Mouse (Mus musculus) thymus, postnatal 10 days (tissue): ENCODE results near the gene Nfix.
"Not testable (repeated sequence)": the region's sequence is repeated elsewhere in the genome, so short reads cannot be mapped to it uniquely, and the experiment has no call there.

Experiments
- DNase-seq, 2 experiments: peaks; one replicate each; pipeline ENCODE4 v3.0.0; 2021; ENCODE audit warnings: low spot score in 2 of 2

Nfix gene

DNA sequence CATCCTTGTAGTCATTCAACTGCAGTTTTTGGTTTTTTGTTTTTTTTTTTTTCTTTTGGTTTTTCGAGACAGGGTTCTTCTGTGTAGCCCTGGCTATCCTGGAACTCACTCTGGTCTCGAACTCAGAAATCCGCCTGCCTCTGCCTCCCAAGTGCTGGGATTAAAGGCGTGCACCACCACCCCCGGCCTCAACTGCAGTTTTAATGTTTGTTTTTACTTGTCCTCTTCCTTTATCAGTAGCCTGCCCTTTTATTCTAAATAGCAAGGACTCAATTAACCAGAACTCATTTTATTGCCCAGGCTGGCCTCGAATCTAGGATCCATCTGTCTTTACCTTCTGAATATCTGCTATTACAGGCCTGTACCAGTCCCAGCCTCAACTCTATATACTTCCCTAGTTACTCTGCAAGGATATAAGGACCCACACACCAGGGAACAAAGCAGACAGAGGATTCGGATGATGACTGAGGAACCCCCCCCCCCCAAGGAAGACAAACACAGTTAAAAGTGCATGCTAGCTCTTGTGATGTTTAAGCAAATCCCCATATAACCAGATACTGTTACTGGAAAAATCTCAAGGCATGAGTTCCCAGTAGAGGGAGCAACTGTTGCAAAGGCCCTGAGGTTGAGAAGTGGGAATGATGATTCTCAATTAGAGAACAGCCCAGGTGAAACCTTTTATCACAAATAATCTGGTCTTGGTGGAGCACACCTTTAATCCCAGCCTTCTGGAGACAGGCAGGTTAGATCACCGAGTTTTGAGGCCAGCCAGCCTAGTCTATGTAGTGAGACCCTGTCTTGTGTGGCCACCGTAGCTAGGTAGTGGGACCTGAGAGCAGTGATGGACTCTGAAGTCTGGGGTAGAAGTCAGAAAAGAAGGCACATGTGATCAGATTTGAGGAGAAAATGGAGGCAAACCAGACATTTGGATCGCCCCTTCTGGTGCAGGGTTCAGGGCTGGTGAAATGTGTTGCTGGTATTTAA, 32.9 kb upstream of the Nfix start:
- no peak for DNase-seq

DNA sequence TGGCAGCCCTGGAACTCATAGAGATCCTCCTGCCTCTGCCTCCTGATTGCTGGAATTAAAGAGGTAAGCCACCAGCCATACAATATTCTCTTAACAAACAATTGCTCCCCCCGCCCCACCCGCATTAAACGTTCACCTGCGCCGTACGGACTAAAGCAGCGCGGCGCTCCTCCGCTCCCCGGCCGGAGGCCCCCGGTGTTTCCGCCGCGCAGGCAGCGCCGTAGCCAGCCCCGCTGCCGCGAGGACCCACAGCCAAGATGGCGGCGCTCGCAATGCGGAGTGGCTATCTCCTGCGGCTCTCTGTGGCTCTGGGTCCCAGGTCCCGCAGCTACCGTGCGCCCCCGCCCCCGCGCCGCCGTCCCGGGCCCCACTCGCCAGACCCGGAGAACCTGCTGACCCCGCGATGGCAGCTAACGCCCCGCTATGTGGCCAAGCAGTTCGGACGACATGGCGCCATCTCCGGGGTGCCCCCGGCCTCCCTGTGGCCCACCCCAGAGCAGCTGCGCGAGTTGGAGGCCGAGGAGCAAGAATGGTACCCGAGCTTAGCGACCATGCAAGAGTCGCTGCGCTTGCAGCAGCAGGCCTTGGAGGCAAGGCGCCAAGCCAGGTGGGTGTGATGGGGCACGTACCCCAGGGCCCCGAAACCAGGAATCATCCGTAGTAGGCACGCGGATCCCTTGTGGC, 32.0 kb upstream of the Nfix start:
- DNase-seq = peak; percentile 69 to 80

DNA sequence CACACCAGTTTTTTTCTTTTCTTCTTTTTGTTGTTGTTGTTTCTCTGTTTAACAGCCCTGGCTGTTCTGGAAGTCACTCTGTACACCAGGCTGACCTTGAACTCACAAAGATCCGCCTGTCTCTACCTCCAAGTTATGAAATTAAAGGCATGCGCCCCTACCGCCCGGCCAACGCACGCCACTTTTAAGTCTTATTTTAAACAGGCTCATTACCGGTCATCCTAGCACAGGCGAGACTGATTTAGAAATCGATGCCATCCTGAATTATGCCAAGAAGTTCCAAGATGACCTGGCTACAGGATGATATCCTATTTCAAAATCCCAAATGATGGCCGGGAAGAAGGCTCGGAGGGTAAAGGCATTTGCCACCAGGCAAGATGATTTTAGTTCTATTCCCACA, 31.3 kb upstream of the Nfix start, which contains the start of gene Gadd45gip1:
Gene Gadd45gip1 (plus strand): TSS at position 33 of the 400 bp plus-strand sequence.
- no peak for DNase-seq

DNA sequence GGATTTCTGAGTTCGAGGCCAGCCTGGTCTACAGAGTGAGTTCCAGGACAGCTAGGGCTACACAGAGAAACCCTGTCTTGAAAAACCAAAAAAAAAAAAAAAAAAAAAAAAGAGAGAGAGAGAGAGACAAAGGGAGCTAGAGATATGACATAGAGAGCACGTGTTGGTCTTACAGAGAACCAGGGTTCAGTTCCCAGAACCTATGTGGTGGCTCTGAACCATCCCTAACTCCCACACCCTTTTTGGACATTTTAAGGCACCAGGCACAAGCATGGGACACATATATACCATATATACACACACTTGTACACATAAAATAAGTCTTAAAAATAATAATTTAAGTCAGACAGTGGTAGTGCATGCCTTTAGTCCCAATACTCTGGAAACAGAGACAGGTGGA, 26.4 kb upstream of the Nfix start:
- DNase-seq = not testable (repeated sequence)

DNA sequence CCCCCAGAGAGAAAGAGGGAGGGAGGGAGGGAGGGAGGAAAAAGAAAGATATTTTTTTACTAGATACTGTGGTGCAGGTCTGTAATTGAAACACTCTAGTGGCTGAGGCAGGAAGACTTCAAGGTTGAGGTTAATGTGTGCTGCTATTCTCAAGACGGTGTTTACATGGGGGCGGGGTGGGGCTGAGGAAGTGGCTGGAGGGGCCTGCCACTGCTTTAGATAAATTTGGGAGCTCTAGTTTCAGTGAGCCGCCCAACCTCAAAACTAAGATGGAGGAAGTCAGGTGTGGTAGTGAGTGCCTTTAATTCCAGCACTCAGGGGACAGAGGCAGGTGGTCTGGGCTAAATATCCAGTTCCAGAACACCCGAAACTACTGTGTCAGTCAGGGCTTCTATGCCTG, 25.5 kb upstream of the Nfix start:
- peak in 1 of 2 experiments; percentile 29 for DNase-seq

DNA sequence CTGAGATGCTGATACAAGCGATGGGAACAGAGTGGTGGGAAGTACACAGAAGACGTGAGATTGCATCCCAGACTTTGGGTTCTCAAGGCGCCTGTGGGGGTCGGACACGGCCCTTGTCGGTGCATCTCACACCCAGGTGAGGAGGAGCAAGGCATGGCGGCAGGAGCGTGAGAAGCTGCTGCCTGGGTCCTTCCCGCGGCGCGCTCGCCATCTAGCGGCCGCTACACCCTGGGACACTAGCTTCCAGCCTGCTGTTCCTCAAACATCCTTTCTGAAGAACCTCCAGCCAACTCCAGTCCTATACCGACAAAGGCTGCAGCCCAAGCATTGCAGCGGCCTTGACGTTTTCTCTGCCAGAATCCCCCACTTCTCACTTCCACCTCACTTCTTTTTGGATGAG, 23.5 kb upstream of the Nfix start:
- DNase-seq = peak; percentile 28 to 66

DNA sequence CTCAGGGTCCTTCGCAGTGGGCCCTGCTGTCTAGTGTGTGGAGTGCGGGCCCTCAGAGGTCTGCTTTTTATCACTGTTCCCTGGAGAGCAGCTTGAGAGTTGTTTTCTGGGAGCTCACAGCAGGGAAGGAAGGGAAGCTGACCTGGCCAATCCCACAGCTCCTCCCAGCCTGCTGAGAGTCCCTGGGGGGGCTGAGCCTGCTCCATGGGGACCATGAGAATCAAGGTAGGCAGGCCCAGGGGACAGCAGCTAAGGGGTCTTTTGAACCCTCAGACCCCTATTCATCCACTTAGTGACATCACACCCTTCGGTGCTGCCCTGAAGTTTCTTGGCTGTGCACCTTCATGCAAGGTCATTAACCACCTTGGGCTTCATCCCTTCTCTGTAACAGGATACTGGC, 22.6 kb upstream of the Nfix start, which contains the start of gene Dand5:
Gene Dand5 (minus strand): TSS at position 101 of the 400 bp plus-strand sequence.
- no peak for DNase-seq

DNA sequence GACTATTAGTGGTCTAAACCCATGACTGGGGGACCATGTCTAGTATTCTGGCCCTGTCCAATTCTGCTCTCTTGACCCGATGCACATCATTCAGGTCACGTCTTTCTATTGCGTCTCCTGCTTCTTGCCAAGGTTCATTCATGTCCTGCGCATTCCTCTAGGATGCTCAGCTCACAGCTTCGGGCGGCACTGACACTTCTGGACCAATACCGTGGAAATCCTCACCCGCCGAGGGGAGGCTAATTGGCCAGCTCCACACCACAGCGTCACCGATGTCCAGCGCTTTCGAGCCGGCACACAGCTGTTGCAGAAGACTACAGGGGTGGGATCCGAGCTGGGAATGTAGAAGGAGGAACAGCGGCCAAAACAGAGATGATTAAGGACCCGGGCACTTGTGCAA, 16.0 kb upstream of the Nfix start:
- no peak for DNase-seq

DNA sequence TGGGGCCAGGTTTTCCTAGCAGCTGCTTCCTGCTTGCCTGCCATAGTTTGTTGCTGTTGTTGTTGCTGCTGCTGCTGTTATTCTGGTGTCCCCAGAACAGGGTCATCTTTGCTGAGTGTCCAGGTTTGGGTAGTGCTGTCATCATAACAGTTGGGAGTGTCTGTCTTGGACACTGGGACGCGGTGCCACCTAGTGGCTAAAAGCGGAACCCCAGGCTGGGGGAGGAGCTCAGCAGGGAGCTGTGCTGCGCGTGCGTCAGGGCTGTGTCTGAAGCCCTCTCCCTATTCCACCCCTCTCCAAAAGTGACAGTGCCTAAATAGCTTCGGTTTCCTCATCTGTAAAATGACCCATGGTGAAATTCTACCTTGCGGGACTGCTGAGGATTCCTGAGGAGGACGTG, 15.4 kb upstream of the Nfix start:
- DNase-seq = peak; percentile 83 to 96

DNA sequence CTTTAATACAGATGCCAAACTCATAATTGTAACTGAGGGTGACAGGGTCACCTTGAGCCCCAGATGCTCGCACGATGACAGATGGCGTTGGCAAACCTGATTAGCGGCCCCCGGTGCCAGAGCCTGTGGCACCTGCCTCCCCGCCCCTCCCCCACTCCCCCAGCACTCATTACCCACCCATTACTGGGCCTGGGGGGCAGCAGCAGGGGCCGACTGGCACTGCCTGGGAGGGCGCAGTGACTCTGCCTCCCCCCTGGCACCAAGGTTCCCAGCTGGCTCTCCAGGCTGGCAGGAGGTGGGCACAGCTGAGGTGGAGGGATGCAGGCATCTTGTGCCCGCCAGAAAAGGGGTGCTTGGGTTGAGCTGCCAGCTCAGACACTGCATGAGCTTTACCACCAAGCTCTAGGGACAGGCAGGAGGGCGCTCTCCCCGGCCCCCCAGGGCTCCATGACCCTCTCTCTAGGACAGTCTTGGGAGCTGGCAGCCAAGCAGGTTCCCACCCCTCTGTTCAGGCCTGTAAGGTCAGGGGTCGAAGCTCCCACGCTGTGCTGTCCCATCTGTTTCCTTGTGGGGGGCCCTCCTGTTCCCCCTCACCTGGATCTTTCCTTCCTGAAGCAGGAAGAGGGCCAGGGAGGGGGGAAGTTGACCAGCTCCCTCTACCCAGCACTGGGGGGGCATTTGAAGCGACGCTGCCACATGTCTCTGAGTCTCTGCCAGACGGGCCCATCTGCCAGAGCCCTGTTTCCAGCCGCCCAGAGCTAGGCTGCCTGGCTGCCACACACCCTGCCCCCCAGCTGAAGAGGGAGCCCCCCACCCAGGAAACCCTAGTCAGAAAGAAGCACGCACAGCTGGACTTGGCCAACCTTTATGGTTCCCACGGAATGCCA, 14.7 kb upstream of the Nfix start:
- DNase-seq = no peak

DNA sequence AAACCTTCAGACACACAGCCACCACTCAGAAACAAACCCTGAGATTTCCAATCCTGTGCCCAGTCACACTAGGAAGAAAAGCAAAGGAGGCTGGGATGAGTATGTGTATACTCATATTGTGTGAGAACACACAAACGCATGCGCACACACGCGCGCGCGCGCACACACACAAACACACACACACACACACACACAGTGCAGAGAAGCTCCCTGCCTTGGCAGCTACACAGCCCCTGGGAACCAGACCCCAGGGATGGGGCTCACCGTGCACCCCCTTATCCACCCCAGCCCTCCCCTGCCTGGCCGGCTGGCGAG, 14.1 kb upstream of the Nfix start:
- DNase-seq = no peak

DNA sequence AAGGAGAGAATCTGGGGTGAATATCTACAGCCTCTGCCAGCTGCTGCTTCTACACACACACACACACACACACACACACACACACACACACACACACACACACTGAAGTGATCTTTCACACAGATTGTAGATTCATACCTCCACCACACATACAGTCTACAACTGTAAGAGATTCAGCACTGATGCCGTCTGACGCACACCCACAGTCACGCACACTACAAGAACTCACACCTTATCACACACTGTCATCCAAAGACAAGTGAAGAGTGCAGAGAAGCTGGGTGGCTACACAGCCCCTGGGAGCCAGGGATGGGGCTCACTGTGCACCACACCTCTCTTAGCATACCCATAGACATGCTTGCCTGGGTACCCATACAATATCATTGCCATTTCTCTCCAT, 13.7 kb upstream of the Nfix start:
- DNase-seq = no peak

DNA sequence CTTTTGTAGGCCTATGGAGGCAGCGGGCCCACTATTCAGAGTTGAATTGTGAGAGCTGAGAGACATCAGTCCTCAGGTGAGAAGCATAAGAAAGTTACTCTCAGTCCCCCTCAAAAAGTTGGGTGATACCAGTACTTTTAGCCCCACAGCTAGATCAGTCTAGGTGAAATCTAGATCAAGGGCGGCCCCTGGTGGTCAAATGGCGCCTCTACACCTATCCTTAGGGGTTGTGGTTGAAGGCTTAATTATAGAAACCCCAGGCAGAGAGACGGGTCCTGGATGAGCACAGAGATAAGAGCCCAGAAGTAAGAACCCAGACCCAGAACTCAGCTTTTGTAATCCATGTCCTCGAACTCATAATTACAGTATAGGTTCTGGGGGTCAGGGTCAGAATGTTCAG, 12.9 kb upstream of the Nfix start:
- DNase-seq = peak; percentile 54 to 82

DNA sequence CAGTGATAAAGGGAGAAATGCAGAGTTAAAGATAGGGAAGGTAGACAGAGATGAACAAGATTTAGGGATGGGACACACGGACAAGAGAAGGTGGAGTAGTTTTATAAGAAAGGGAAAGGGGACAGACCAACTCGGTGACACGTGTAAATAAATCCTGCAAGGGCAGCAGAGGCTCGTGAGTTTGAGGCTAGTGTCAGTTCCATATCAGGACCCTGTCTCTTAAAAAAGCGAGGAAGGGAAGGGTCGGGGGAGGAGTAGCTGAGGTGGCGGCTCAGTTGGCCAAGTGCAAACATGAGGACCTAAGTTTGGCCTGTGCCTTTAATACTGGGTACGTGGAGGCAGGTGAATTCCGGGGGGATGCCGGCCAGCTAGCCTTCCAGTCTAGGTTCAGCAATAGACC, 11.2 kb upstream of the Nfix start:
- no peak for DNase-seq

DNA sequence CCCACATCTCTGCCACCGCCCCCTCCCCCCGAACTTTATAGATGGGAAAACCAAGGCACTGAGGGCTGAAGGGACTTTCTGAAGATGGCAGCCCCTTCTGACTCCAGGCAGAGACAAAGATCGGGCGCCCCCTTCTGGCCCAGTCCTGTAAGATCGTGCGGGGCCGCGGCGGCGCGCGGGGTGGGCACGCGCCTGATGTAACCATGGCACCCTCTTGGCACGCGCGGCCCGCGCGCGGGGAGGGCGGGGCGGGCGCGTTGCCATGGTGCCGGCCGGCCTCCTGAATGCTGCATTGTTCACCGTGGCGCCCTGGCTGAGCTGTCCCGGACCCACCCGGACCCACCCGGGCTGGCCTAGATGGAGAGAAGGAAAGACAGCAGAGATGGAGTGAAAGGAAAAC, 10.8 kb upstream of the Nfix start:
- DNase-seq = peak; percentile 71 to 87

DNA sequence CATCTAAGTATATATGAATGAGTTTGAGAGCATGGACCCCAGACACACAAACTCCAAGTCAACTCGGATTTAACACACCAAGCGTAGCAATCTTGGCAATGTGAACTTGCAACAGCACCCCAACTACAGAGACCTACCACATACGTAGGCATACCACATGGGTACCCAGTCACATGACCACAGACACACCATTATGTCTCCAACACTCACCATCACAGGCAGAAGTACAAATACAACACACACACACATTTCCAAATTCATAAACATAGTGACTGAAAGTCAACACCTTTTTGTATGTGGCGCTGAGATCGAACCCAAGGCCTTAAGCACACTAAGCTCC, 9.8 kb upstream of the Nfix start:
- no peak for DNase-seq

DNA sequence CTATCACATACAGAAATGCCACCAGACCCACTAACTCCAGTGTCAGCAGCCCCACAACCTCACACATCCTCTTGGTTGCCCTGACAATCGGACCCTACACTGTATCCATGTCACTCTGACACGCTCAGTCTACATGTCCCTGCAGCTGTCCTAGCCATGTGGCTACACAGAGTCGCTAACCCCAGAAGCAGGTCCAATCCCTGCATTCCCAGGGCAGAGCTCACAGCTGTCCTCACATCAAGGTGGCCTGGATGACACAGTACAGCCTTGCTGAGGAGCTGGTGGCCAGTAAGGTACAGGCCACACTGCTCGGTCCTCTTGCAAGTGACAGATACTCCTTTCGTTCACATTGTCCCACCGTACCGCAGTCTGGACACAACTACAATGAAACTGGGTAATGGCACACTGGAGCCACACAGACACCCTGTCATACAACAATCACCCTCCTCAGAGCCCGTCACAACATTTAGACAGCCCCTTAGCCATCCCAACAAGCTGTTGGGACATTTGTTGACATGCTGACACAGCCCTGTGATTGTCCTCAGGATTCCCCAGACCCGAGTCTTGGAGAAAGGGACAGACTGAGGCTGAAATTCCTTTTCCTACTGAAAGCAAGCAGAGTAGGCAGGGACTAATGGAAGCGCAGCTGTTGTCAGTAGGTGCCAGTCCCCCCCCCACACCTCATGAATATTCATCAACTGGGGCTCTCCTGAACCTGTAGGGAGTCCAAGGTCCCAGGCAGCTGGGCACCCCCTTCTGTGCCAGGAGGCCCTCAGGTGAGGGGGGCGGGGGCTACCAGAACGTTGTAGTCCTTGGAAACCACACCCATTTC, 9.2 kb upstream of the Nfix start:
- DNase-seq = no peak

DNA sequence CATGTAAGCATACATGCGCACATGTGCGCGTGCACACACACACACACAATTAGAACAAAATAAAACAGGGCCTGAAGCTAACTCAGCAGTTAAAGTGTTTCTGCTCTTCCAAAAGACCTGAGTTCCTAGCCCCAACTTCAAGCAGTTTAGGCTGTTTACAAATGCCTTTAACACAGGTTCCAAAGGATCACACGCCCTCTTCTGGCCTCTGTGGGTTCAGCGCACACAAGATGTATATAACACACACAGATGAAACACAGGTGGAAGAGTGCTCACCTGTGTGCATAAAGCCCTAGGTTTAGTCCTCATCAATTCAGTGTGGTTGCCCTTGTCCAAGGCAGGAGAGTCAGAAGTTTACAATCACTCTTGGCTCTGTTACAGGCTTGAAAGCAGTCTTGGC, 5.9 kb upstream of the Nfix start:
- DNase-seq = no peak

DNA sequence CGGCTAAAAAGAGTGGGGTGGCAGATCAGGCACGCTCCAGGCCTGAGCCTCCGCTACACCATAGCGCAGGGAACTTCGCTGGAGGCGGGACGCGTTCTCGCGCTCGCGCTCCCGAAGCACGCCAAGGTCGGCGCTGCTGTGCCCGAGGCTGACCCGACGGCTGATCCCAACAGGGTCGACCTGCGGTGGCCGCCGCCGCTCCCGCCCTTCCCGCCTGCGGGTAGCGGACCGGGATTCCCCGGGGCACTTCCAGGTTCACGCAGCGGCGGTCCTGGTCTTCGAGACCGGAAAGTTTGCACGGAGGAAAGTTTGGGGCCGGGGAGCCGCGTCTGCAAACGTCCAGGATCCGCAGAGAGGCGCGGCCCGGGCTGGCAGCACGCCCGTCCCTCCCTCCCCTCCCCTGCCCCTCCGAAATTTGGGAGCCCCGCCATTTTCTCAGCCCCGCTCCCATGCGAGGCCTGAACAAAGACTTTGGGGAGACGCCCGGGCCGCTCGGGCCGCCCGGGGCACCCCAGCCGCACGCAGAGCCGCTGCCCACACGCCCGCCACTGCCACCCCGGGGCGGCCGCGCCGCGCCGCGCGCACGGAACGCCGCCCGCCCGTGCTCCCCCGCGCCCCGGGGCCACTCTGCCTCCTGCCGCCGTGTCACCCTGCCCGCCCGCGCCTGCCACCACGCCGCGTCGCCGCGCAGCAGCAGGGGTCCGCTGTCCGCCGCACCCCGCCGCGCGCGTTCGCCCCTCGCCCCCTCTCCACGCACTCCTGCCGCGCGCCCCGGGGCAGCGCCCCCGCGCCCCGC, 810 bp downstream of the Nfix start:
- DNase-seq = no peak

DNA sequence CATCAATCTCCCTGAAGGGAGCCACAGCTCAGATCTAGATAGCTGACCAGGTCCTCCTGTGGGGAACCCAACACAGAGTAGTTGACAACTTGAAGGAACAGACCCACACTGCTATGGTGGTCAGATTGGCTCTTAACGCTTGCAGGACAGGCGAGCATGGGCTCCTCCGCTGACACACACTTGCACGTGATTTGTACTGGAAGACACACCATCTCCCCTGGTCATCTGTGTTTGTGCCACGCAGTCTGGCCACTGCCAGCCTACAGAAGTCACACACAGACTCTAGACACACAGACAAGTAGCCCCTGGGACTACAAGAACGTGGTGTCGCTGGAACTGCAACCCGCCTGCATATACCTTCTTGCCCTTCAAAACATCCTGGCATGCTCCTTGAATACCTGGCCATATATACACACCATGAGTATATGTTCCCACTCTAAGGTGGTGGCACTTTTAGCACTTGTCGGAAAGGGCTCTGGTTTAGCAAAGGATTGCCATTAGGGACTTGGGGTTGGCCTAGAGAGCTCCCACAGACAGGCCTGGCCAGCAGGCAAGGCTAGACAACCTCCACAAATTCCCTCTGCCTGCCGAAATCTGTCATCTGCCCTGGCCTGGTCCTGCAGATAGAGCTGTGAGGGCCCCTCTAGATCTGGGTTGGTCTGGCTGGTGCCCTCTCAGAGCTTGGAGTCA, 1.6 kb downstream of the Nfix start:
- DNase-seq = no peak
